Mouse (Mus musculus): ENCODE data around the gene Slc11a2.

DNA sequence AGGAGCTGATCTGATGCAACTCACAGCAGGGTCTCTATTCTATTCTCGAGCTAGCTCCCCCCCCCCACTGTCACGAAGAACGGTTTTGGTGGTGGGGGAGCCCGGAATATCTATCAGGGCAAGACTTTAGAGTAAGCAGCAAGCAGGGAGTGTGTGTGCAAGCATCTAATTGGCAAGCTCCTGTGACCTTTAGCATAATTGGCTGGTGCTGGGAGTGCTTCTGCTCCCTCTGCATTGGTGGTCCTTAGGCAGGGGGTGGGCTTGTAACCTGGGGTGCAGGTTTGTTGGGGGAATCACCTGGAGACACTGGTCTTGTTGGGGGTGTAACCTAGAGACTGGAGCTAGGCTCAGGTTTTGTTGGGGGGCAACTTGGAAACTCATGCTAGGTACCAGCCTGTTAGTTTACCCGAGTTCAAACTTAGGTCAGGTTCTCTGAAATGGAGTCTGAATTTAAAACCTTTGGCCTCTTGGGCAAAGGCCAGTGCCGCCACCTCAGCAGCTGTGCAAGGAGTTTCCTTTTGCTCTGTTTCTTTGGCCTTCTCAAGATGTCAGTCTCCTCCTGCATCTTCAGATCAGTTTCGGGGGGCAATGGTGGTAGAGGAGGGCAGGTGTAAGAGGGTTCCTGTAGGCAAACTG, 31.6 kb upstream of the Slc11a2 start:
- TF ChIP-seq CTCF (conservative IDR thresholded peaks at IDR 0.05; ENCODE audit: low read length) (no peak), POU5F1 (IDR thresholded peaks at IDR 0.05; ENCODE audit: borderline replicate concordance, low read length) (no peak), NANOG (IDR thresholded peaks at IDR 0.05; ENCODE audit: borderline replicate concordance, low read length) (no peak)

All from E14TG2a.4 (cell line).